Mouse (Mus musculus): ENCODE results near the gene Ceacam2.
A peak's percentile ranks its signal among the peaks of the same experiment; 100 is the strongest.
"Not testable (repeated sequence)": the region's sequence is repeated elsewhere in the genome, so short reads cannot be mapped to it uniquely, and the experiment has no call there.

The Ceacam2 gene

GRCm38 (mm10) chr7:25539376-25539907 lies at the start of gene Ceacam2:
TSS of gene Ceacam2 (minus strand) at chr7:25539857.
- not testable (repeated sequence) for DNase-seq (ENCODE audit: low spot score in 2 of 2)

- no peak for DNase-seq (ENCODE audit: low spot score in 2 of 2)
Measured at GRCm38 (mm10) chr7:25585351-25586204, 45.9 kb upstream of the Ceacam2 start.

DNA sequence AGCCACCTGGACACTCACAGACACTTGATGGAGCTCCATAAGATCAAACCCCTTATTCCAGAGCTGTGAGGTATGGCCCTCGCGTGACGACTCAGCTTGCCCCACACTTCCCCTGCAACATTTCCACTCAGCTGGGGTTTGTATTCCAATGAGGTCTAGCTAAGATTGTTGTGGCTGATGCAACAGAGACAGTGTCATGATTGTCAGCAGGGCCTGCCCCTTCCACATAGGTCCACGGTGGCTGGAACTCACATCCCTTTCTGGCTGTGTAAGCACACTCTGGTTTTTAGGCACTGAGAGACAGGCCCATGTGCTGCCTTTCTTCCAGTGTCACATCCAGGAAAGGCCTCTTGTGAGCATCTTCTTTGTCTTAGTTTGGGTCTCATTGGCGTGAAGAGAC lies 45.0 kb upstream of the Ceacam2 start:
- DNase-seq (ENCODE audit: low spot score in 2 of 2), result no peak

GRCm38 (mm10) chr7:25582301-25582810 lies 42.7 kb upstream of the Ceacam2 start:
- DNase-seq (ENCODE audit: low spot score in 2 of 2), result no peak

DNA sequence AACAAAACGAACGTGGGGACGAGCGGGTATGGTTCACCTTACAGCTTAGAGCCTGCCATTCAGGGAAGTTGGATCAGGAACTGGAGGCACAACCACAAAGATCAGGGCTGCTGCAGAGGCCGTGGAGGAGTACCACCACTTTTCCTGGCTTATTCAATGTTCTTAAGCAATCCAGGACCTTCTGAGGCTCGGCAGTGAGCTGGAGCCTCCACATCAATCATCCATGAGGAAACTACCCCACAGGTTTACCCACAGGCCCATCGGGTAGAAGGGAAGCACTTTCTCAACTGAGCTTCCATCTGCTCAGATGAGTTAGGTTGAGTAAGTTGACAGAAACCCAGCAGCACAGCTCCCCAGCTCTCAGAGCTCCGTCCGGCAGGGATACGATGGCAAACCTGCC lies 39.8 kb upstream of the Ceacam2 start:
- DNase-seq (ENCODE audit: low spot score in 2 of 2), result no peak

DNA sequence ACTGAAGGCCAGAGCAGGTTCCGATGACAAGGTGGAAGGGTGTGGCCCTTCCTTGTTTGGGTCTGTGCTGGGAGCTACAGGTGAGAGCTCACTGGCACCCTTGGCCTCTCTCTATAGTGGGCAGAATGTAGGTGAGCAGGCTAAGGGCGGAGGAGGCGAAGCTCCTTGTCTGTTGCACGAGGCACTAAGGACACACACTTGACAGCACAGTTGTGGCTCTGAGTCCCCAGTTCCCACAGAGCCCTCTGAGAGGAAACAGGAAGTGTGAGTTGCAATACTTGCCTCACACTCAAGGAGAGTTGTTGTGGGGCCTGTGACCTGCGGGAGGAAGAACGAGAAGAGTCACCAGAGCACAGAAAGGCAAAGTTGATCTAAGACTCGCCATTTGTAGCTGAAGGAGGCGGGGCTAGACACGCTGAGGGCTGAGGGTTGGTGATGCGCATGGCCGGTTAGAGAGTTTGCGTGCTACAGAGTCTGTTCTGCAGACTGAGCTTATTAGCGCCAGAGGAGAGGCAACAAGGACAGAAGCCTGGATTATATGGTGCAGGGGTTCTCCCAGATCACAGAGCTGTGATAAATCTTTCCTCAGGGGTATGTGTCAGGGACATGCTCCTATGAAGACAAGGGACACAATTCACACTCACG lies 37.3 kb upstream of the Ceacam2 start:
- DNase-seq (ENCODE audit: low spot score in 2 of 2), result peak in 1 of 2 experiments; percentile 66

GRCm38 (mm10) chr7:25576308-25576707 lies 36.7 kb upstream of the Ceacam2 start:
- not testable (repeated sequence) for DNase-seq (ENCODE audit: low spot score in 2 of 2)

DNA sequence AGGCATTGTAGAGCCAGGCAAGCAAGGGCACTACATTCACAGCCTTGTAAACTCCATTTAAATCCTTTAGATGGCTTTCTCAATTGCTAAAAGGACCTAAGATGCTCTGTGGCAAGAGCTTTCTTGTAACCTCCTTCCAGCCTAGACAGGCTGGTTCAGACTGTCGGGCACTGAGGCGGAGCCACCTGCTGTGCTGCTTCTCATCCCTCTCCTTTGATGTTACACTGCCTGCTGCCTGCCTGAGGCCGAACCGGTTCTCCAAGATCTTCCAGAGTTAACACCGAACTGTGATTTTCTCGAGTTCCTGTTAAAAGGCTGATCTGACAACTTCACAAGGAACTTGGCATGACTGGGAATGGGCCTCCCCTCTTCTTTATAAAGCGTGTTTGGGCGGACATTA lies 36.2 kb upstream of the Ceacam2 start:
- DNase-seq (ENCODE audit: low spot score in 2 of 2), result no peak

DNA sequence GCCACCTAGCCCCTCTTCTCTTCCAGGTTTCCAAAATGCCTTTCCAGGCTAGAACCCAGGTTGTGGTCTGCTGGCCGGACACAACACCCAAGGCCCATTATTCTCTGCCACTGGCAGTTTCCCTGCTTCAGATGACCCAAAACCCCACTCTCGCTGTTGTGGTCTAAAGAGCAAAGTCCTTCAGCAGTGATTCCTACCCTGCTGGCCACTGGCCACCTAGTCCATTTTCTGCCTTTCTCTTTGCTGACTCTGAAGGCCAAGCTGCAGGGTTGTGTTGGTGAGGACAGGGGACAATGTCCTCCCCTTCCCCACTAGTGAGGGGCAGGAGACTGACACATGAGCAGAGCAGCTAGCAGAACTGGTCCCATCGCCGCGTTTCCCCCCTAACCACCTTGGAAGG lies 35.4 kb upstream of the Ceacam2 start:
- no peak for DNase-seq (ENCODE audit: low spot score in 2 of 2)

DNA sequence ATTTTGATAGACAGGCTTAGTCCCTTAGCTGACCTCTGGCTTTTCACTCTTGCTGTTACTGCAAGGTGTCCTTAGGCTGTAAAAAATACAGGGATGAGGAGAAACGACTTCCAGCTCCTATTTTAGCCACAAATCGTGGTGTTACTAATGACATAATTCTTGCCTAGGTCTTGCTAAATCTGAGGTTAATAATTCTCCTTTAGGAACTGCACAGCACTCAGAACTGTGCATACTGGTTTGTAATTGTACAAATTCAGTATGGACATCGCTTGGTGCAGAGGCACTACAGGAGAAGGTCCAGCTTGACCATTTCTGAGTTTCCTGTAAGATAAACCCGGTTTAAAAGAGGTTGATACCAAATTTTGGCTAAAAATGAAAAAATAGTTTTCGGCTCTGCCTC lies 34.1 kb upstream of the Ceacam2 start:
- not testable (repeated sequence) for DNase-seq (ENCODE audit: low spot score in 2 of 2)

GRCm38 (mm10) chr7:25568721-25569120 lies 29.1 kb upstream of the Ceacam2 start:
- no peak for DNase-seq (ENCODE audit: low spot score in 2 of 2)

DNA sequence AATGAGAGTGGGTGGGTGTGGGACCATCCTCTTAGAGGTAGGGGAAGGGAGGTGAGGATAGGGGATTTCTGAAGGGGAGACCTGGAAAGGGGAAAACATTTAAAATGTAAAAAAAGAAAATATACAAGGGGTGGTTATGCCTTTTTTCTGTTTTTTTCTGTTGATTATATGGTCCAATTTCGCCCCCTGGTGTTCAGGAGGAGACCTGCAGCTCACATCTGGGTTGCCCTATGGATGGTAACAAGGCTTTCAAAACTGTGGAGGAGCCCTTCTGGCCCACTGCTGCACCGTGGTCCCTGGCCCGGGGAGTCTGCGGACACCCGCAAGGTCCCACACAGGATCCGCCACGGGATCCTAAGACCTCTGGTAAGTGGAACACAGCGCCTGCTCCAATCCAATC lies 1.8 kb upstream of the Ceacam2 start:
- DNase-seq (ENCODE audit: low spot score in 2 of 2), result peak in 1 of 2 experiments; percentile 17

GRCm38 (mm10) chr7:25539954-25540353 lies 297 bp upstream of the Ceacam2 start:
- peak; percentile 3 to 24 for DNase-seq (ENCODE audit: low spot score in 2 of 2)

- no peak for DNase-seq (ENCODE audit: low spot score in 2 of 2)
Measured at GRCm38 (mm10) chr7:25530837-25531236, 8.8 kb downstream of the Ceacam2 start.

GRCm38 (mm10) chr7:25516070-25516777 lies 23.4 kb downstream of the Ceacam2 start:
- DNase-seq (ENCODE audit: low spot score in 2 of 2), result not testable (repeated sequence)

DNA sequence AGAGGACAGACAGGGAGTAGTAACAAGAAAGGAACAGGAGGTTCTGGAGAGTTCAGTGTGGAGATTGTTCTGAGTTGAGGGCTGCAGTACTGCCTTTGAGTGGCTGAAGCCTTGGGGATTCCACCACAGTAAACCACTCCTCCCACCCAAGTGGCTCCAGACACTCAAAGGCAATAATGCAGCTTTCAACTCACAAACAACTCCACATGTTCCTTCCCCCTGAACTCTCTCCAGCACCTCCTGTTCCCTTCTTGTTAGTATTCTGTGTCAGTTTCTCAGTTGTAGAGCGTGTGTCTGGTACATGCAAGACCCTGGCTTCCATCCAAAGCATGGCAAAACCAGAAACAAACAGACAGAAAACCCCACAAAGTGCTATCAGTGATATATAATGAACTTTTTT lies 24.0 kb downstream of the Ceacam2 start:
- not testable (repeated sequence) for DNase-seq (ENCODE audit: low spot score in 2 of 2)

GRCm38 (mm10) chr7:25509925-25510324 lies 29.7 kb downstream of the Ceacam2 start:
- DNase-seq (ENCODE audit: low spot score in 2 of 2), result no peak

GRCm38 (mm10) chr7:25494649-25495048 lies 45.0 kb downstream of the Ceacam2 start:
- no peak for DNase-seq (ENCODE audit: low spot score in 2 of 2)

DNA sequence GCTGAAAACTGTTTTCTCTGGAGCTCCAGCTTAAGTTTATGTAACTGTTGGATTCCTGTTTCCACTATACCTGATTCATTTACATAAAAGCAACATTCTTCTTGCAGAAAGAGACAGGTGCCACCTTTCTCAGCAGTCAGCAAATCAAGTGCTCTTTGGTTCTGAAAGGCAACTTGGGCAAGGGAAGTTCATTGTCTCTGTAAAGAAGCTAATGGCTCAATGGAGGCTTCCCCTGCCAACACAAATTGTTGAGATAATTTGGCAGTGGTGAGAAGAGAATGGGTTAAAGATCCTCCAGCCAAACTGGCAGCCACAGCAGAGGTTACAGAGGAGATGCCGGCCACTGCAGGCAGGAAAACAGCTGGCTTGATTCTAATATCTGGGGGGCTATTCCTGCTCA lies 49.0 kb downstream of the Ceacam2 start:
- DNase-seq (ENCODE audit: low spot score in 2 of 2), result not testable (repeated sequence)

- not testable (repeated sequence) for DNase-seq (ENCODE audit: low spot score in 2 of 2)
Measured at GRCm38 (mm10) chr7:25489382-25489781, 50.3 kb downstream of the Ceacam2 start.

DNA sequence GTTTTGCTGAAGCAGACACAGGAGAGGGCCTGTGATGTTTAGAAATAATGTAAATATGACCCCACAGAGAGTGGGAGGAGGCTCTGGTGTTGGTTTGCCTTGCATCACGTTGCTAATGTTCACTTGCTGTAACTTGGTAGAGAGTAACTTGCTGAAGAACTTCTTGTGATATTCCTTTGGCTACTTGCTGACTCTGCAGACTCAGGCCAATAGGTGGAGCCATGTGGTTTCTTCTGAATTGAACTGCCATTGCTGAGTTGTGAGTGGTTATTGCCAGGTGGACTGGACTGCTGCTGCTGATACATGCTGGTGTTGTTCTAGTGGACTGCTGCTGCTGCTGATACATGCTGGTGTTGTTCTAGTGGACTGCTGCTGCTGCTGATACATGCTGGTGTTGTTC lies 53.5 kb downstream of the Ceacam2 start:
- peak in 1 of 2 experiments; percentile 48 for DNase-seq (ENCODE audit: low spot score in 2 of 2)

DNA sequence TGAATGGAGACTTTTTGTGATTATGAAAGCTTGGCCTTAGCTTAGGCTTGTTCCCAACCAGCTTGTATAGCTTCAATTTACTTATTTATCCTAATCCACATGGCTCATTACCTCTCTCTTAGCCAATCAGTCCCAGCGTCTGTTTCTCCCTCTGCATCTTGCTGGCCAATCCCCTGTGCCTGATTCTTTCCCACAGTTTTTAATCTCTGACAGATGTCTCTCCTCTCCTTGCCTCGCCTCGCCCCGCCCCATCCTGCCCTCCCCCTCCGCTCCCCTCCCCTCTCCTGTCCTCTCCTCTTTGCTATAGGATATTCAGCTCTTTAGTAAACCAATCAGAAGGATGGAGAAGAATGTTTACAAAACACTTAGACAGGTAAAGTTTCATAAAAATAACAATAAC lies 54.6 kb downstream of the Ceacam2 start:
- no peak for DNase-seq (ENCODE audit: low spot score in 2 of 2)

All from natural killer cell, adult 2 months (primary cell).